In the genomic region with DNA sequence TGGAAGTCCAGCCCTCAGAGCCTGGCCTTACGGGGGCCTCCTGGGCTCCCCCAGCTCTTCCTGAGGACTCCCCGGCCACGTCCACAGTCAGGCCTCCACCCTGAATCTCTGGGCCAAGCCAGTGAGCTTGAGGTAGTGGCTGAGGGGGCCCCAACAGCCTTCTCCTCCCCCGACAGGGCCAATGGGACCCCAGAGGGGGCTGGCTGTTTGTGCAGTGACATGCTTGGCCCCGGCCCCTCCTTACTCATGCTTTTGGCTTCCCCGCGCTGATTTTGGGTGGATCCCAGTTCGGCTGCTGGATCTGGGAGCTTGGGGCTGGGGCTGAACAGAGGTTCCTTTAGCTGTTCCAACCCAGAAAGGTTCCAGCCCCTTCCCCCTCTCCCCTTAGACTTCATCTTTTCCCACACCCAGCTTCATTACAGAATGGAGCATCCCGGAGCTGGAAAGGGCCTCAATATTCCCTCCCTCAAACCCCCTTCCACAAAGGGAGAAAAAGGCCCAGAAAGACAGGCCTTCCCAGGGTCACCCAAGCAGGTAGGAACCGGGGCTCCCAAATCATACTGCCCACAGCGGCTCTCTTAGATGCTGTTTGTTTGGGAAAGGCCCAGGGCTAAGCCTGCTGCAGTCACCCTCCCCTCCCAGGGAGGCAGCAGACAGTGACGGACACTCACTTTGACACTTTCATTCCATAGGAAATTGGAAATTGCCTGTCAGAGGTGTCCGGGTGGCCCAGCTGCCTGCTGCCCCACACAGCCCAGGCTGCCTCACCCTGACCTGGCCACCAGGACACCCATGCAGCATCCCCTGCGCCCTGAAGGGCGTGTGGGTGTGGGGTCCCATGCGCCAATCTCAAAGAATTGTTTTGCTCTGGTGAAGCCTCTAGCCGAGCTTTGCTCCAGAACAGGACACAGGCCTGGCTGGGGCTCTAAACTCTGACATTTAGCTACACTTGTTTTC, we compare ENCODE assay signal across 12 mouse cellular contexts.
A peak's percentile ranks its signal among the peaks of the same experiment; 100 is the strongest.
DNase-seq lines count a peak whose midpoint lies in the region; ATAC-seq and TF ChIP-seq lines count a peak whose summit lies in the region.
"Had no signal": no experiment of that assay in that cellular context is flagged by ENCODE, and none has a peak within 500 bp of the region (broad histone marks: within the 10 kb centered on the region; RNA-seq: fewer than 3 reads in every experiment).

No protein-coding gene starts in this region.

- peaks cover 6% of the 10 kb centered on the region; the same call in 1 of the 2 replicates for H3K4me1 ChIP-seq in kidney, embryonic 14.5 days (ENCODE audit: control insufficient read depth, insufficient read depth, low read length)
- peaks cover 16% of the 10 kb centered on the region for H3K4me1 ChIP-seq in brown adipose tissue, adult 24 weeks (ENCODE audit: control insufficient read depth, insufficient read depth, insufficient read length, low read length)
- no peaks in the 10 kb centered on the region for H3K4me1 ChIP-seq in lung, postnatal 0 days (ENCODE audit: insufficient read depth, low read depth, low read length)
- H3K4me1 ChIP-seq in forebrain, embryonic 16.5 days (replicated peaks; ENCODE audit: control insufficient read depth, insufficient read depth, low read length) = no peaks in the 10 kb centered on the region

- 65% methylated on average over 17 of the region's 17 CpGs for whole genome bisulfite sequencing in kidney, embryonic 14.5 days
- WGBS in lung, postnatal 0 days = 64% methylated on average over 17 of the region's 17 CpGs
- 76% methylated on average over 17 of the region's 17 CpGs for WGBS in forebrain, embryonic 16.5 days

- TF ChIP-seq CTCF in lung, postnatal 0 days (IDR thresholded peaks at IDR 0.05) = no peak

- 0 out of 2 replicates have a peak, but pooled peaks have one; percentile 35 for ATAC-seq in kidney, embryonic 14.5 days (ENCODE audit: low FRiP score, low TSS enrichment)
- peak; percentile 49 for ATAC-seq in lung, postnatal 0 days
- no peak for ATAC-seq in CD4-positive, CD25-positive, alpha-beta regulatory T cell, adult 4 months
- ATAC-seq in forebrain, embryonic 16.5 days = no peak

- H3K4me2 ChIP-seq in kidney, embryonic 14.5 days (replicated peaks; ENCODE audit: low read depth, low read length) = no peak overlapping the region
- no peak overlapping the region for H3K4me2 ChIP-seq in lung, postnatal 0 days (replicated peaks; ENCODE audit: low read depth, low read length)
- H3K4me2 ChIP-seq in forebrain, embryonic 16.5 days (ENCODE audit: low read length) = no peak overlapping the region

- 0 out of 2 replicates have a peak, but pooled peaks cover 3% of the 10 kb centered on the region for H3K27me3 ChIP-seq in kidney, embryonic 14.5 days (ENCODE audit: control insufficient read depth, insufficient read depth, low read length)
- H3K27me3 ChIP-seq in lung, postnatal 0 days (replicated peaks; ENCODE audit: insufficient read depth, low read length) = no peaks in the 10 kb centered on the region
- H3K27me3 ChIP-seq in forebrain, embryonic 16.5 days (replicated peaks; ENCODE audit: control insufficient read depth, insufficient read depth, low read length) = no peaks in the 10 kb centered on the region

- no peaks in the 10 kb centered on the region for H3K9me3 ChIP-seq in kidney, embryonic 14.5 days (ENCODE audit: control insufficient read depth, low read length)
- no peaks in the 10 kb centered on the region for H3K9me3 ChIP-seq in lung, postnatal 0 days (ENCODE audit: low read length)
- no peaks in the 10 kb centered on the region for H3K9me3 ChIP-seq in forebrain, embryonic 16.5 days (ENCODE audit: control insufficient read depth, low read length)

- H3K4me3 ChIP-seq in kidney, embryonic 14.5 days (ENCODE audit: low read length) = no peak overlapping the region
- no peak overlapping the region for H3K4me3 ChIP-seq in brown adipose tissue, adult 24 weeks (ENCODE audit: insufficient read depth, low read depth, low read length)
- H3K4me3 ChIP-seq in lung, postnatal 0 days (ENCODE audit: low read depth, low read length) = no peak overlapping the region
- no peak overlapping the region for H3K4me3 ChIP-seq in forebrain, embryonic 16.5 days (replicated peaks; ENCODE audit: low read length)

- no peaks in the 10 kb centered on the region for H3K36me3 ChIP-seq in kidney, embryonic 14.5 days (ENCODE audit: control insufficient read depth, insufficient read depth, low read length)
- no peaks in the 10 kb centered on the region for H3K36me3 ChIP-seq in lung, postnatal 0 days (ENCODE audit: insufficient read depth, low read length)
- no peaks in the 10 kb centered on the region for H3K36me3 ChIP-seq in forebrain, embryonic 16.5 days (ENCODE audit: control insufficient read depth, insufficient read depth)

- H3K27ac ChIP-seq in kidney, embryonic 14.5 days (ENCODE audit: low read depth, low read length) = no peak overlapping the region
- H3K27ac ChIP-seq in brown adipose tissue, adult 24 weeks (replicated peaks; ENCODE audit: low read depth, low read length) = peak overlapping the region; percentile 21; the same call in 1 of the 2 replicates
- no peak overlapping the region for H3K27ac ChIP-seq in lung, postnatal 0 days (ENCODE audit: low read length)
- H3K27ac ChIP-seq in forebrain, embryonic 16.5 days (ENCODE audit: low read length) = no peak overlapping the region
- H3K27ac ChIP-seq: liver, embryonic 14.5 days had no signal

- H3K9ac ChIP-seq in kidney, embryonic 14.5 days (ENCODE audit: low read depth, low read length) = no peak overlapping the region
- no peak overlapping the region for H3K9ac ChIP-seq in lung, postnatal 0 days (replicated peaks; ENCODE audit: low read depth)
- no peak overlapping the region for H3K9ac ChIP-seq in forebrain, embryonic 16.5 days (replicated peaks; ENCODE audit: low read depth, low read length)
- H3K9ac ChIP-seq: forebrain, postnatal 0 days; liver, embryonic 14.5 days had no signal

- DNase-seq in kidney, adult 8-10 months = no peak
- DNase-seq in gastrocnemius, postnatal 4 days (ENCODE audit: low spot score in 2 of 2) = peak; percentile 77 to 86
- DNase-seq in lung, postnatal 0 days (ENCODE audit: low spot score) = no peak
- no peak for DNase-seq in thymus, postnatal 10 days (ENCODE audit: low spot score in 2 of 2)
- DNase-seq: adrenal gland, adult 8-10 months; forebrain, postnatal 0 days; kidney, adult 2 months had no signal

- TF ChIP-seq EP300 in lung, postnatal 0 days (IDR thresholded peaks at IDR 0.05) = no peak

Comparison
In these comparisons a context has a peak if more than half of its experiments do, and no peak if none do; other contexts are left out.
1. ATAC-seq: peak in kidney, embryonic 14.5 days (single experiment) and lung, postnatal 0 days (single experiment); none in CD4-positive, CD25-positive, alpha-beta regulatory T cell, adult 4 months (single experiment) and forebrain, embryonic 16.5 days (single experiment).
2. DNase-seq: peak in gastrocnemius, postnatal 4 days (2 of 2); none in kidney, adult 8-10 months (0 of 2), lung, postnatal 0 days (single experiment) and thymus, postnatal 10 days (0 of 2).